ENCODE assay signal across 8 mouse cellular contexts in genomic region chr10:117641400-117642200, GRCm38 (mm10). TPM values are rescaled to one million over a fixed set of nuclear protein-coding genes. Genes with fewer than 3 reads are reported as not detected.
A peak's percentile ranks its signal among the peaks of the same experiment; 100 is the strongest.
DNase-seq lines count a peak whose midpoint lies in the region; ATAC-seq and TF ChIP-seq lines count a peak whose summit lies in the region.

No protein-coding gene starts in this region.

- no peaks in the 10 kb centered on the region for H3K36me3 ChIP-seq in embryonic facial prominence, embryonic 13.5 days
- H3K36me3 ChIP-seq in heart, embryonic 12.5 days, result no peaks in the 10 kb centered on the region
- H3K36me3 ChIP-seq in midbrain, embryonic 14.5 days (ENCODE audit: control insufficient read depth, insufficient read depth, low read length), result no peaks in the 10 kb centered on the region

- ATAC-seq in embryonic facial prominence, embryonic 13.5 days (ENCODE audit: insufficient number of reproducible peaks, insufficient read depth, low FRiP score, low TSS enrichment, low read depth), result no peak
- no peak for ATAC-seq in heart, embryonic 12.5 days (ENCODE audit: insufficient number of reproducible peaks, low FRiP score)
- no peak for ATAC-seq in midbrain, embryonic 14.5 days (ENCODE audit: low FRiP score, low TSS enrichment)

- peak overlapping the region; percentile 73 for H3K27ac ChIP-seq in gastrocnemius, adult 2 months
- no peak overlapping the region for H3K27ac ChIP-seq in embryonic facial prominence, embryonic 13.5 days
- H3K27ac ChIP-seq in heart, embryonic 12.5 days (ENCODE audit: poor library complexity, severe bottlenecking), result no peak overlapping the region
- no peak overlapping the region for H3K27ac ChIP-seq in midbrain, embryonic 14.5 days (replicated peaks; ENCODE audit: low read depth, low read length)

- no peak overlapping the region for H3K9ac ChIP-seq in embryonic facial prominence, embryonic 13.5 days
- no peak overlapping the region for H3K9ac ChIP-seq in heart, embryonic 12.5 days
- H3K9ac ChIP-seq in midbrain, embryonic 14.5 days (replicated peaks; ENCODE audit: low read length), result 0 out of 2 replicates have a peak overlapping the region, but pooled peaks have one; percentile 34

- intact Hi-C loops in gastrocnemius, adult 2 months (cut with DNase I), result no loop called here

- WGBS in embryonic facial prominence, embryonic 13.5 days, result 38% methylated on average over 20 of the region's 20 CpGs
- 48% methylated on average over 20 of the region's 20 CpGs for WGBS in heart, embryonic 12.5 days
- 49% methylated on average over 20 of the region's 20 CpGs for WGBS in midbrain, embryonic 14.5 days

- H3K4me2 ChIP-seq in embryonic facial prominence, embryonic 13.5 days, result peak overlapping the region; percentile 33
- peak overlapping the region; percentile 50 for H3K4me2 ChIP-seq in heart, embryonic 12.5 days
- peak overlapping the region; percentile 31; the same call in 1 of the 2 replicates for H3K4me2 ChIP-seq in midbrain, embryonic 14.5 days (ENCODE audit: low read length)

- no peaks in the 10 kb centered on the region for H3K27me3 ChIP-seq in embryonic facial prominence, embryonic 13.5 days
- H3K27me3 ChIP-seq in heart, embryonic 12.5 days (replicated peaks), result no peaks in the 10 kb centered on the region
- H3K27me3 ChIP-seq in midbrain, embryonic 14.5 days (ENCODE audit: control insufficient read depth, insufficient read depth, low read length), result no peaks in the 10 kb centered on the region

- H3K4me1 ChIP-seq in embryonic facial prominence, embryonic 13.5 days, result peaks cover 8% of the 10 kb centered on the region
- peaks cover 4% of the 10 kb centered on the region; the same call in 1 of the 2 replicates for H3K4me1 ChIP-seq in heart, embryonic 12.5 days (replicated peaks)
- no peaks in the 10 kb centered on the region; the same call in 1 of the 2 replicates for H3K4me1 ChIP-seq in midbrain, embryonic 14.5 days (ENCODE audit: control insufficient read depth, insufficient read depth, low read length)

- H3K4me3 ChIP-seq in gastrocnemius, adult 2 months, result peak overlapping the region; percentile 57
- 0 out of 2 replicates have a peak overlapping the region, but pooled peaks have one; percentile 4 for H3K4me3 ChIP-seq in embryonic facial prominence, embryonic 13.5 days
- H3K4me3 ChIP-seq in heart, embryonic 12.5 days, result no peak overlapping the region
- no peak overlapping the region for H3K4me3 ChIP-seq in midbrain, embryonic 14.5 days (replicated peaks; ENCODE audit: low read depth, low read length)

- DNase-seq in gastrocnemius, adult 2 months, result no peak
- no peak for DNase-seq in gastrocnemius, postnatal 10 days
- peak; percentile 23 for DNase-seq in midbrain, embryonic 14.5 days
- no peak for DNase-seq in cerebellum, postnatal 14 days
- no peak for DNase-seq in cerebellum, adult 9-11 months
- DNase-seq in thymus, postnatal 14 days, result no peak

- H3K9me3 ChIP-seq in embryonic facial prominence, embryonic 13.5 days, result no peaks in the 10 kb centered on the region
- no peaks in the 10 kb centered on the region for H3K9me3 ChIP-seq in heart, embryonic 12.5 days (replicated peaks)
- no peaks in the 10 kb centered on the region for H3K9me3 ChIP-seq in midbrain, embryonic 14.5 days (ENCODE audit: control insufficient read depth, low read length)

- no peak for TF ChIP-seq CTCF in gastrocnemius, adult 2 months (IDR thresholded peaks at IDR 0.05)

RNA-seq across cellular contexts. Expression of gene Cpm, which starts 12.3 kb away (rescaled TPM):
- total RNA-seq in gastrocnemius, adult 2 months (2021), result 1 to 10 TPM; 2.2 to 2.9 TPM
- total RNA-seq in gastrocnemius, postnatal 10 days (2021), result 1 to 10 TPM; 9.3 to 10.0 TPM
- 25.6 and 34.0 TPM in 2 replicates for polyA plus RNA-seq in embryonic facial prominence, embryonic 13.5 days (2015; fragmentation: Nextera tagmentation; extraction: Ambion mirVana)
- 1.5 and 2.5 TPM in 2 replicates for polyA plus RNA-seq in heart, embryonic 12.5 days (2016; fragmentation: Nextera tagmentation; extraction: Ambion mirVana)
- 3.9 and 5.4 TPM in 2 replicates for polyA plus RNA-seq in midbrain, embryonic 14.5 days (2014; fragmentation: Nextera tagmentation; extraction: Ambion mirVana)

Comparison
In these comparisons a context has a peak if more than half of its experiments do, and no peak if none do; other contexts are left out.
1. H3K4me3 ChIP-seq: peak in gastrocnemius, adult 2 months (single experiment) and embryonic facial prominence, embryonic 13.5 days (single experiment); none in heart, embryonic 12.5 days (single experiment) and midbrain, embryonic 14.5 days (single experiment).
2. Peak in every context shown above with its lines, with median percentiles within 50 percentile points of each other: H3K4me2 ChIP-seq.